Mouse (Mus musculus) lung, adult 18-20 months (tissue): ENCODE data around the gene Emp2.

Experiments
- DNase-seq, 2 experiments: peaks; one replicate each; pipeline ENCODE4 v3.0.0; 2022; ENCODE audit warnings: mixed read lengths in 2 of 2

The Emp2 gene

GRCm38 (mm10) chr16:10313646-10314088 lies at the start of gene Emp2:
Gene Emp2 (minus strand): TSS chr16:10313968.
- DNase-seq, result peak; percentile 81 to 84

GRCm38 (mm10) chr16:10363061-10363460 lies 49.3 kb upstream of the Emp2 start:
- DNase-seq, result no peak

- DNase-seq, result peak; percentile 39 to 62
These were observed 45.5 kb upstream of the Emp2 start for GRCm38 (mm10) chr16:10359241-10359640.

GRCm38 (mm10) chr16:10358010-10358934 lies 44.5 kb upstream of the Emp2 start:
- peak; percentile 74 to 84 for DNase-seq

GRCm38 (mm10) chr16:10355004-10355403 lies 41.2 kb upstream of the Emp2 start:
- peak; percentile 61 to 69 for DNase-seq

GRCm38 (mm10) chr16:10351050-10351636 lies 37.4 kb upstream of the Emp2 start:
- DNase-seq, result peak; percentile 85 to 87

- DNase-seq, result peak; percentile 89 to 93
These were observed 36.1 kb upstream of the Emp2 start for GRCm38 (mm10) chr16:10349876-10350275.

GRCm38 (mm10) chr16:10349436-10349835 lies 35.7 kb upstream of the Emp2 start:
- DNase-seq, result peak; percentile 74 to 80

- DNase-seq, result peak; percentile 88 to 92
These were observed 33.8 kb upstream of the Emp2 start for GRCm38 (mm10) chr16:10347551-10347950.

GRCm38 (mm10) chr16:10341110-10341509 lies 27.3 kb upstream of the Emp2 start:
- DNase-seq, result peak in 1 of 2 experiments; percentile 52

- no peak for DNase-seq
These were observed 26.2 kb upstream of the Emp2 start for GRCm38 (mm10) chr16:10339930-10340329.

- no peak for DNase-seq
These were observed 24.8 kb upstream of the Emp2 start for GRCm38 (mm10) chr16:10338601-10339000.

GRCm38 (mm10) chr16:10337422-10338197 lies 23.8 kb upstream of the Emp2 start:
- peak; percentile 77 to 81 for DNase-seq

GRCm38 (mm10) chr16:10336454-10337421 lies 23.0 kb upstream of the Emp2 start:
- DNase-seq, result no peak

- no peak for DNase-seq
These were observed 22.2 kb upstream of the Emp2 start for GRCm38 (mm10) chr16:10335953-10336352.

- DNase-seq, result peak; percentile 47 to 63
These were observed 19.0 kb upstream of the Emp2 start for GRCm38 (mm10) chr16:10332732-10333131.

GRCm38 (mm10) chr16:10330586-10331495 lies 17.1 kb upstream of the Emp2 start:
- peak; percentile 50 to 73 for DNase-seq

- peak; percentile 39 to 55 for DNase-seq
These were observed 14.0 kb upstream of the Emp2 start for GRCm38 (mm10) chr16:10327563-10328333.

GRCm38 (mm10) chr16:10319914-10320569 lies 6.3 kb upstream of the Emp2 start:
- no peak for DNase-seq
